Mouse (Mus musculus): ENCODE data around the gene Mitd1. TPM values are rescaled to one million over a fixed set of nuclear protein-coding genes. Genes with fewer than 3 reads are reported as not detected.

The Mitd1 gene
- total and polyA plus RNA-seq, 3 experiments: 13.3 to 28.1 (median 19.9) TPM

DNA sequence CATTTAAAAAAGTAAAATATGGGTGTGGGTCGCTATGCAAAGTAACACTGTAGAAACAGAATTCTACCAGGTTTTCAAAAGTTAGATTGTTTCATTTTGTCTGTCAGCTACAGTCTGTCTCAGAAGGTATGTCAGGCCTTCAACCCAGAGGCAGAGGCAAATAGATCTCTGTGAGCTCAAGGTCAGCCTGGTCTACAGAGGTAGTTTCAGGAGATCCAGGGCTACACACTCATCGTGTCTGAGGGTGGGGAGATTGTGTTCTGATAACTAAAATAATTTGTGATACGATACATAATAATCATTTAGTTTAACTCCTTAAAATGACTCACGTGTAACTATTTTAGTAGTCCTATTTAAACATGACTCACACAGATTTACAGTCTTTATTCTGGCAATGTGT is 17.1 kb downstream of the Mitd1 start:
- peak overlapping the region; percentile 42; the same call in 1 of the 2 replicates for H3K4me2 ChIP-seq (ENCODE audit: insufficient read depth, low read depth, poor library complexity, severe bottlenecking)
- peak overlapping the region in 1 of 3 experiments; percentile 69 for H3K4me3 ChIP-seq (replicated peaks in 1 of 3; ENCODE audit: low read depth in 2 of 3, low read length in 2 of 3, poor library complexity in 1 of 3)
- H3K9ac ChIP-seq (ENCODE audit: insufficient read depth, low read depth): peak overlapping the region; percentile 53
- dilution Hi-C loops (cut with MboI; ENCODE audit: extremely low pct_ligation_motif_present, extremely low pct_unique_long_range_greater_than_20kb, low sequenced_read_pairs) (no loop called here), in situ Hi-C loops (cut with MboI; ENCODE audit: low pct_ligation_motif_present, low pct_unique_long_range_greater_than_20kb, low sequenced_read_pairs) (loop anchor here (10.0 kb wide), 2 partner anchors 188 to 252 kb away; partner anchors contain the start of gene Rev1)
- H3K36me3 ChIP-seq (replicated peaks in 1 of 2; ENCODE audit: control insufficient read depth in 1 of 2, insufficient read depth in 1 of 2, low read length in 1 of 2): peaks cover 28 to 35% of the 10 kb centered on the region in 2 experiments
- peaks cover 14% of the 10 kb centered on the region for H3K27me3 ChIP-seq (replicated peaks)
- TF ChIP-seq MAFK (IDR thresholded peaks at IDR 0.05; ENCODE audit: insufficient replicate concordance, low read length): no peak
- TF ChIP-seq IRF4 (IDR thresholded peaks at IDR 0.05; ENCODE audit: low read depth, low read length): no peak
- no peak for TF ChIP-seq TBP (conservative IDR thresholded peaks at IDR 0.05; ENCODE audit: low read depth, low read length)
- no peak for TF ChIP-seq USF1 (IDR thresholded peaks at IDR 0.05; ENCODE audit: low read depth, low read length)
- TF ChIP-seq CHD2 (IDR thresholded peaks at IDR 0.05; ENCODE audit: low read length): no peak
- peaks cover 2 to 11% of the 10 kb centered on the region in 2 experiments; a peak in 2 of 4 replicates for H3K4me1 ChIP-seq (ENCODE audit: control insufficient read depth in 1 of 2, insufficient read depth in 2 of 2)
- no peaks in the 10 kb centered on the region for H3K79me2 ChIP-seq (replicated peaks; ENCODE audit: control insufficient read depth, extremely low read depth, insufficient read depth, poor library complexity, severe bottlenecking)
- H3K9me3 ChIP-seq (replicated peaks; ENCODE audit: low read length): peaks cover 3% of the 10 kb centered on the region
- H3K27ac ChIP-seq (ENCODE audit: insufficient read depth, low read depth): no peak overlapping the region
- no peak for DNase-seq (ENCODE audit: extremely low read depth)

DNA sequence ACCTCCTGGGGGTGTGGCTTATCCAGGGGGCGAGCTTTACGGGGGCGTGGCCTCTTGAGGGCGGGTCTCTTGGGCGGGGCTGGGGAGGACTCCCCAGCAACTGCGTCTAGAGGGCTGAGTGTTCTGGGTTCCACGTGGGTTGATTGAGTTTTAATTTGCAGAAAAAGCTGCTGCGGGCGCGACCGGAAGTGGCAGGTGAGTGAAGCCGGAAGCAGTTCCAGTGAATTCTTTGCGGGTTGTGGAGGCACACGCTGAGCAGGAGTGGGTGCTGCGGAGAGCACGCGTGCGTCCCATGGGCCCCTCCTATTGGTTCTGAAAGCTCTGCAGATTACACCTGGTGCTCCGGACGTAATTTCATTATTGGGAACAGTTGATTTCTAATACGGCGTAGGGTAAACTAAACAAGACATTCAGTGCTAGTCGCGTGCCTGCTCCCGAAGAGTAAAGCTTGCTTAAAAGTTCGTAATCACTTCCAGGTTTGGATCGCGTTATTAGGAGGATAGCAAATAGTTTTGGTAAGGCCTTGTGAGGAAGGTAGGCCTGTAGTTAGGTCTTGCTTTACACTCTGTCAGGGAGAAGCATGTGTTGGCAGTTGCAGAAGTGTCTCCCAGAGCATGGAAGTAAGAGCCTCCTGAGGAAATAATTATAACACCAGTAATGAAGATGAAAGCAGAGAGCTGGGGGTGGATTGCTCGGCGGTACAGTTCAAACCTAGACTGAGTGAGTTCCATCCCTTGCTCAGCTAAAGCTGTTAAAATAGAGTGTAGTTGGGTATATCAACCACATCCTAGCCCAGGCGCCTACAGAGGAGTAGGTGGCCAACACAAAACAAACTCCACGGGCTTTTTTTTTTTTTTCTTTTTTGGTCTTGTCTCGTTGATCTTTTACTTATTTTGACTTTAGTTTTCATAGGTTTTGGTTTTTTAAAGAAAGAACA is 17.8 kb downstream of the Mitd1 start:
- H3K36me3 ChIP-seq (replicated peaks in 1 of 2; ENCODE audit: control insufficient read depth in 1 of 2, insufficient read depth in 1 of 2, low read length in 1 of 2): peaks cover 20 to 27% of the 10 kb centered on the region in 2 experiments
- peak overlapping the region; percentile 53 for H3K9ac ChIP-seq (ENCODE audit: insufficient read depth, low read depth)
- peak overlapping the region; percentile 97 for H3K4me2 ChIP-seq (ENCODE audit: insufficient read depth, low read depth, poor library complexity, severe bottlenecking)
- peaks cover 2 to 11% of the 10 kb centered on the region in 2 experiments; a peak in 2 of 4 replicates for H3K4me1 ChIP-seq (ENCODE audit: control insufficient read depth in 1 of 2, insufficient read depth in 2 of 2)
- no peak overlapping the region for H3K27ac ChIP-seq (ENCODE audit: insufficient read depth, low read depth)
- peaks cover 3% of the 10 kb centered on the region for H3K9me3 ChIP-seq (replicated peaks; ENCODE audit: low read length)
- TF ChIP-seq BHLHE40 (IDR thresholded peaks at IDR 0.05; ENCODE audit: low read depth, low read length) (peak; percentile 92), NELFE (IDR thresholded peaks at IDR 0.05; ENCODE audit: low read depth, low read length) (peak; percentile 38; the same call in 1 of the 2 replicates), EP300 (IDR thresholded peaks at IDR 0.05; ENCODE audit: low read length) (no peak), MXI1 (IDR thresholded peaks at IDR 0.05; ENCODE audit: low read depth, low read length) (peak; percentile 99), MAFK (IDR thresholded peaks at IDR 0.05; ENCODE audit: insufficient replicate concordance, low read length) (no peak), E2F4 (IDR thresholded peaks at IDR 0.05; ENCODE audit: insufficient replicate concordance, low read depth, low read length) (no peak), SIN3A (IDR thresholded peaks at IDR 0.05; ENCODE audit: low read length) (peak; percentile 76), POLR2AphosphoS2 (IDR thresholded peaks at IDR 0.05; ENCODE audit: low read depth, low read length) (no peak), ZNF384 (IDR thresholded peaks at IDR 0.05; ENCODE audit: low read depth, low read length) (peak; percentile 26; the same call in 1 of the 2 replicates), ETS1 (conservative IDR thresholded peaks at IDR 0.05; ENCODE audit: low read depth, low read length) (0 out of 2 replicates have a peak, but pooled peaks have one; percentile 17), MYC (IDR thresholded peaks at IDR 0.05; ENCODE audit: low read depth, low read length) (peak; percentile 94), HCFC1 (IDR thresholded peaks at IDR 0.05; ENCODE audit: low read depth, low read length) (peak; percentile 55), ELF1 (IDR thresholded peaks at IDR 0.05; ENCODE audit: low read depth, low read length) (peak; percentile 60), MAX (IDR thresholded peaks at IDR 0.05; ENCODE audit: low read length) (peak; percentile 79), NRF1 (IDR thresholded peaks at IDR 0.05; ENCODE audit: low read depth, low read length) (peak; percentile 47; the same call in 1 of the 2 replicates), MAZ (IDR thresholded peaks at IDR 0.05; ENCODE audit: low read depth, low read length) (0 out of 2 replicates have a peak, but pooled peaks have one; percentile 47), USF2 (conservative IDR thresholded peaks at IDR 0.05; ENCODE audit: low read depth, low read length) (no peak), POLR2A (IDR thresholded peaks at IDR 0.05; ENCODE audit: low read depth, low read length) (peak; percentile 70)
- peak; percentile 84 for DNase-seq (ENCODE audit: extremely low read depth)
- in situ Hi-C loops (cut with MboI; ENCODE audit: low pct_ligation_motif_present, low pct_unique_long_range_greater_than_20kb, low sequenced_read_pairs): loop anchor here (10.0 kb wide), 2 partner anchors 188 to 252 kb away; partner anchors contain the start of gene Rev1
- dilution Hi-C loops (cut with MboI; ENCODE audit: extremely low pct_ligation_motif_present, extremely low pct_unique_long_range_greater_than_20kb, low sequenced_read_pairs): no loop called here
- peaks cover 14% of the 10 kb centered on the region for H3K27me3 ChIP-seq (replicated peaks)
- no peaks in the 10 kb centered on the region for H3K79me2 ChIP-seq (replicated peaks; ENCODE audit: control insufficient read depth, extremely low read depth, insufficient read depth, poor library complexity, severe bottlenecking)
- peak overlapping the region; percentile 53 to 69 (median 61) for H3K4me3 ChIP-seq (replicated peaks in 1 of 3; ENCODE audit: low read depth in 2 of 3, low read length in 2 of 3, poor library complexity in 1 of 3)
